ENCODE assay signal across 13 mouse cellular contexts in genomic region chr17:57290671-57291055, GRCm38 (mm10). TPM values are rescaled to one million over a fixed set of nuclear protein-coding genes. Genes with fewer than 3 reads are reported as not detected.
DNase-seq lines count a peak whose midpoint lies in the region; ATAC-seq and TF ChIP-seq lines count a peak whose summit lies in the region.
"Had no signal": no experiment of that assay in that cellular context is flagged by ENCODE, and none has a peak within 500 bp of the region (broad histone marks: within the 10 kb centered on the region; RNA-seq: fewer than 3 reads in every experiment).

No protein-coding gene starts in this region.

- H3K4me1 ChIP-seq in heart, embryonic 12.5 days (replicated peaks) = no peaks in the 10 kb centered on the region
- H3K4me1 ChIP-seq in liver, embryonic 13.5 days (replicated peaks) = peaks cover 42% of the 10 kb centered on the region
- no peaks in the 10 kb centered on the region for H3K4me1 ChIP-seq in small intestine, adult 2 months (ENCODE audit: control insufficient read depth, insufficient read depth, insufficient read length, low read length)
- H3K4me1 ChIP-seq in forebrain, embryonic 12.5 days = no peaks in the 10 kb centered on the region
- H3K4me1 ChIP-seq: embryonic facial prominence, embryonic 15.5 days had no signal

- no peak overlapping the region for H3K4me3 ChIP-seq in heart, embryonic 12.5 days
- no peak overlapping the region for H3K4me3 ChIP-seq in liver, embryonic 13.5 days (replicated peaks)
- no peak overlapping the region for H3K4me3 ChIP-seq in small intestine, adult 2 months (ENCODE audit: low read depth, low read length)
- no peak overlapping the region for H3K4me3 ChIP-seq in forebrain, embryonic 12.5 days (replicated peaks)
- H3K4me3 ChIP-seq: embryonic facial prominence, embryonic 15.5 days had no signal

- peak overlapping the region; percentile 0; the same call in 1 of the 2 replicates for H3K27ac ChIP-seq in heart, embryonic 12.5 days (ENCODE audit: poor library complexity, severe bottlenecking)
- peak overlapping the region; percentile 66 for H3K27ac ChIP-seq in liver, embryonic 13.5 days
- H3K27ac ChIP-seq in small intestine, adult 2 months (ENCODE audit: insufficient read depth, low read depth, low read length) = peak overlapping the region; percentile 40
- H3K27ac ChIP-seq in forebrain, embryonic 12.5 days = no peak overlapping the region
- H3K27ac ChIP-seq: embryonic facial prominence, embryonic 15.5 days; kidney, postnatal 0 days had no signal

- 0 out of 2 replicates have a peak overlapping the region, but pooled peaks have one; percentile 3 for H3K4me2 ChIP-seq in heart, embryonic 12.5 days
- H3K4me2 ChIP-seq in liver, embryonic 13.5 days = peak overlapping the region; percentile 30
- no peak overlapping the region for H3K4me2 ChIP-seq in forebrain, embryonic 12.5 days
- H3K4me2 ChIP-seq: embryonic facial prominence, embryonic 15.5 days had no signal

- H3K9ac ChIP-seq in heart, embryonic 12.5 days = no peak overlapping the region
- H3K9ac ChIP-seq in liver, embryonic 13.5 days = no peak overlapping the region
- no peak overlapping the region for H3K9ac ChIP-seq in forebrain, embryonic 12.5 days
- H3K9ac ChIP-seq: embryonic facial prominence, embryonic 15.5 days had no signal

- peaks cover 3% of the 10 kb centered on the region for H3K9me3 ChIP-seq in heart, embryonic 12.5 days (replicated peaks)
- no peaks in the 10 kb centered on the region for H3K9me3 ChIP-seq in liver, embryonic 13.5 days (replicated peaks)
- H3K9me3 ChIP-seq in forebrain, embryonic 12.5 days = no peaks in the 10 kb centered on the region
- H3K9me3 ChIP-seq: embryonic facial prominence, embryonic 15.5 days had no signal

- no peak for TF ChIP-seq POLR2A in small intestine, adult 2 months (IDR thresholded peaks at IDR 0.05; ENCODE audit: low read depth, low read length)

- WGBS in heart, embryonic 12.5 days = 51% methylated on average over 7 of the region's 7 CpGs
- 18% methylated on average over 7 of the region's 7 CpGs for WGBS in liver, embryonic 13.5 days (ENCODE audit: insufficient replicate concordance)
- 74% methylated on average over 7 of the region's 7 CpGs for WGBS in small intestine, adult 2 months
- WGBS in forebrain, embryonic 12.5 days = 90% methylated on average over 7 of the region's 7 CpGs

- DNase-seq in heart, adult 9 months (ENCODE audit: low spot score in 2 of 2) = no peak
- peak; percentile 16 to 29 for DNase-seq in spleen, postnatal 36 days (ENCODE audit: low spot score in 2 of 2)
- no peak for DNase-seq in spleen, postnatal 14 days (ENCODE audit: low spot score in 2 of 2)
- DNase-seq in liver, embryonic 13.5 days = no peak
- DNase-seq in urinary bladder, postnatal 4 days (ENCODE audit: low spot score in 2 of 2) = no peak
- DNase-seq: cerebellum, adult 11-12 months; midbrain, embryonic 14.5 days had no signal

- no peaks in the 10 kb centered on the region for H3K36me3 ChIP-seq in heart, embryonic 12.5 days
- no peaks in the 10 kb centered on the region for H3K36me3 ChIP-seq in liver, embryonic 13.5 days
- no peaks in the 10 kb centered on the region for H3K36me3 ChIP-seq in small intestine, adult 2 months (ENCODE audit: control insufficient read depth, insufficient read depth, low read length)
- H3K36me3 ChIP-seq in forebrain, embryonic 12.5 days (replicated peaks) = no peaks in the 10 kb centered on the region
- H3K36me3 ChIP-seq: embryonic facial prominence, embryonic 15.5 days had no signal

- H3K27me3 ChIP-seq in heart, embryonic 12.5 days (replicated peaks) = no peaks in the 10 kb centered on the region
- no peaks in the 10 kb centered on the region for H3K27me3 ChIP-seq in liver, embryonic 13.5 days
- H3K27me3 ChIP-seq in small intestine, adult 2 months (ENCODE audit: control insufficient read depth, insufficient read depth, low read length) = no peaks in the 10 kb centered on the region
- no peaks in the 10 kb centered on the region for H3K27me3 ChIP-seq in forebrain, embryonic 12.5 days
- H3K27me3 ChIP-seq: embryonic facial prominence, embryonic 15.5 days had no signal

- no peak for ATAC-seq in heart, embryonic 12.5 days (ENCODE audit: insufficient number of reproducible peaks, low FRiP score)
- peak; percentile 37 for ATAC-seq in liver, embryonic 13.5 days (ENCODE audit: low read depth)
- no peak for ATAC-seq in forebrain, embryonic 12.5 days (ENCODE audit: low FRiP score)

- no peak for TF ChIP-seq CTCF in small intestine, adult 2 months (IDR thresholded peaks at IDR 0.05; ENCODE audit: extremely low read depth, insufficient read length, insufficient replicate concordance, low read depth, low read length)

RNA-seq across cellular contexts. Expression of gene Vav1, which starts 11.8 kb away (rescaled TPM):
- 1.6 and 1.7 TPM in 2 replicates for polyA plus RNA-seq in heart, embryonic 12.5 days (2016; fragmentation: Nextera tagmentation; extraction: Ambion mirVana)
- polyA plus RNA-seq in liver, embryonic 13.5 days (2015; fragmentation: Nextera tagmentation; extraction: Ambion mirVana) = 11.6 and 12.5 TPM in 2 replicates
- 3.5 and 6.1 TPM in 2 replicates for polyA plus RNA-seq in small intestine, adult 2 months (2012; rRNA removed)
- polyA plus RNA-seq in forebrain, embryonic 12.5 days (2016; fragmentation: Nextera tagmentation; extraction: Ambion mirVana) = 1.2 and 1.4 TPM in 2 replicates
- polyA plus RNA-seq: C2C12 had no signal

RNA-seq across cellular contexts. Expression of gene Trip10, which starts 41.4 kb away (rescaled TPM):
- 41.6 and 45.4 TPM in 2 replicates for polyA plus RNA-seq in heart, embryonic 12.5 days (2016; fragmentation: Nextera tagmentation; extraction: Ambion mirVana)
- polyA plus RNA-seq in liver, embryonic 13.5 days (2015; fragmentation: Nextera tagmentation; extraction: Ambion mirVana) = 10.4 and 11.9 TPM in 2 replicates
- 11.0 and 30.3 TPM in 2 replicates for polyA plus RNA-seq in small intestine, adult 2 months (2012; rRNA removed)
- polyA plus RNA-seq in forebrain, embryonic 12.5 days (2016; fragmentation: Nextera tagmentation; extraction: Ambion mirVana) = 26.2 and 27.1 TPM in 2 replicates

RNA-seq across cellular contexts. Expression of gene Gpr108, which starts 42.4 kb away (rescaled TPM):
- 24.9 and 27.4 TPM in 2 replicates for polyA plus RNA-seq in heart, embryonic 12.5 days (2016; fragmentation: Nextera tagmentation; extraction: Ambion mirVana)
- 13.7 and 15.2 TPM in 2 replicates for polyA plus RNA-seq in liver, embryonic 13.5 days (2015; fragmentation: Nextera tagmentation; extraction: Ambion mirVana)
- polyA plus RNA-seq in small intestine, adult 2 months (2012; rRNA removed) = 25.6 and 46.5 TPM in 2 replicates
- polyA plus RNA-seq in forebrain, embryonic 12.5 days (2016; fragmentation: Nextera tagmentation; extraction: Ambion mirVana) = 20.1 and 20.9 TPM in 2 replicates

Comparison
In these comparisons a context has a peak if more than half of its experiments do, and no peak if none do; other contexts are left out.
1. DNase-seq: peak in spleen, postnatal 36 days (2 of 2); none in heart, adult 9 months (0 of 2), spleen, postnatal 14 days (0 of 2), liver, embryonic 13.5 days (single experiment) and urinary bladder, postnatal 4 days (0 of 2).